In the genomic region with DNA sequence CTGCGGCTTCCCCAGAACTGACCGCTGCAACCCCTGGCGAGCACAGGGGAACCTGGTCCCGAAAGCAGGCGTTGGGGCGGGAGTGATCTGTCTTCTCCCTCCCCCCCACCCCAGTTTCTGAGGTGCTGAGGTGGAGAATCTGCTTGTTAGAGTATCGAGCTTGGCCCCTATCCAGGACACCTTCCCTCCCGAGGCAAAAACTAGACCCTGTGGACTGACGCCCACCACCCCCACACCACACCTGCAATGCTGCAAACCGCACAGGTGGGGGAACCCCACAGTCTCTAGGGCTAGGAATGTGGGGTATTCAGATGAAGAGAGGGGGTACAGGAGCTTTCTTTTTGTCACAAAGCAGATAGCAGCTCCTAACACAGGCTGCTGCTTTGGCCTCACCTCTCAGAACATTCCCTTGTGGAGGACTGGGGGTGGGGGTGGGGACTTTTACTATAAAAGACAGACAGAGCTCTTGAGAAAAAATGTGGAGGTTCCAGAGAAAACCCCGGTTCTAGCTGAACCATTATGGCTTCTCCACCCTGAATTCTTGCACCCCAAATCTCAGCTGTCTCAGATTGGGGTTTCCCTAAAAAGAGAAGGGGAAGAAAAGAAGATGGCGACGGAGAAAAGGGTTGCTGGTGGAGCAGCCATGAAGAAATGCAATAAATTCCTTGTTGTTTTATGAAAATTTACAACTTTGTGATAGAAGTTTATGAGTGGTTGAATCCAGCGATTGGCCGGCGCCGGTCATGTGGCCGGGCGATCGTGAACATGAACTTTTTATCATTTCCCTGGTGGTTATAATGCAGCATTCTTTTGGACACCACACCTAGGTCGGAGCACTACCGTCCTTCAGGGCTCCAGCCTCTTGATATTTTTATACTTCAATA, we compare ENCODE assay signal across 9 mouse cellular contexts. TPM values are rescaled to one million over a fixed set of nuclear protein-coding genes. Genes with fewer than 3 reads are reported as not detected.
DNase-seq lines count a peak whose midpoint lies in the region; ATAC-seq lines count a peak whose summit lies in the region.
"Had no signal": no experiment of that assay in that cellular context is flagged by ENCODE, and none has a peak within 500 bp of the region (broad histone marks: within the 10 kb centered on the region; RNA-seq: fewer than 3 reads in every experiment).

A gene (plus strand): TSS at position 796 of the 884 bp plus-strand sequence.

- peak within 1 kb of the TSS; percentile 100 for H3K27ac ChIP-seq in hindbrain, embryonic 13.5 days

- 5% methylated on average over 22 of the region's 22 CpGs for WGBS in hindbrain, embryonic 13.5 days

- H3K36me3 ChIP-seq in hindbrain, embryonic 13.5 days, result no peaks in the 10 kb centered on the region

- H3K9ac ChIP-seq in hindbrain, embryonic 13.5 days, result peak within 1 kb of the TSS; percentile 99

- peak within 1 kb of the TSS; percentile 54 for H3K4me2 ChIP-seq in hindbrain, embryonic 13.5 days

- ATAC-seq in hindbrain, embryonic 13.5 days (ENCODE audit: low FRiP score), result no peak
- no peak for ATAC-seq in frontal cortex, adult (ENCODE audit: low TSS enrichment)

- H3K4me1 ChIP-seq in hindbrain, embryonic 13.5 days (replicated peaks), result no peaks in the 10 kb centered on the region

- H3K27me3 ChIP-seq in hindbrain, embryonic 13.5 days, result peaks cover 96% of the 10 kb centered on the region

- intact Hi-C loops in left cerebral cortex, postnatal 14 days (cut with DNase I), result no loop called here

- no peaks in the 10 kb centered on the region for H3K9me3 ChIP-seq in hindbrain, embryonic 13.5 days

- peak within 1 kb of the TSS; percentile 57 for H3K4me3 ChIP-seq in hindbrain, embryonic 13.5 days

- peak; percentile 82 for DNase-seq in urinary bladder, postnatal 14 days (ENCODE audit: low spot score)
- no peak for DNase-seq in urinary bladder, postnatal 4 days (ENCODE audit: low spot score in 2 of 2)
- DNase-seq in kidney, postnatal 4 days, result peak; percentile 86 to 92
- DNase-seq in yolk sac, embryonic 10.5 days (ENCODE audit: low spot score), result no peak
- DNase-seq in left cerebral cortex, postnatal 14 days (ENCODE audit: low spot score in 2 of 2), result no peak
- no peak for DNase-seq in frontal cortex, postnatal 14 days (ENCODE audit: low spot score in 2 of 2)

RNA-seq across cellular contexts. Expression of the gene that starts here (rescaled TPM):
- 81.9 and 132 TPM in 2 replicates for polyA plus RNA-seq in hindbrain, embryonic 13.5 days (2015; fragmentation: Nextera tagmentation; extraction: Ambion mirVana)
- not detected for total RNA-seq in left cerebral cortex, postnatal 14 days (2021)
- total RNA-seq: layer of hippocampus, adult 8-10 months had no signal

Comparison
In these comparisons a context has a peak if more than half of its experiments do, and no peak if none do; other contexts are left out.
1. DNase-seq: peak in urinary bladder, postnatal 14 days (single experiment) and kidney, postnatal 4 days (2 of 2); none in urinary bladder, postnatal 4 days (0 of 2), yolk sac, embryonic 10.5 days (single experiment), left cerebral cortex, postnatal 14 days (0 of 2) and frontal cortex, postnatal 14 days (0 of 2).